Mouse (Mus musculus): Measurements from ENCODE around the gene Bdh1.
"Not testable (repeated sequence)": the region's sequence is repeated elsewhere in the genome, so short reads cannot be mapped to it uniquely, and the experiment has no call there.

The Bdh1 gene

DNA sequence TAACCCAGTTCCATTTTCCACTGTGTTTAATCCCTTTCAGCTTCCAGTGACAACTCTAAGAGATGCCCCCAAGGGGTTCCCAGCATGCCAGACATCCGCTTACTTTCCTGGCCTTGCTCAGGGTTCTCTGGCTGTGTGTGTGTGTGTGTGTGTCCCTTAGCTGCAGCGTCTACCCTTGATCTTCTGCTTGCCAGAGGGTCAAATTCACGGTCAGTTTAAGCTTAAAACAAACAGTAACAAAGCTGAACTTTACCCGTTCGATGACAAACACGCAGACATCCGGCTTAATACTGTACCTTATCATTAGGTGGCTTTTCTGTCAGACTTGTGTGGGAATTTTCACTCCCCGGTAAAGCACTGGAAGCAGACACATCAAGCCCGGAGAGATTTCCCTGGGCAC is at the start of gene Bdh1:
TSS of gene Bdh1 (plus strand) at position 281 of the 400 bp plus-strand sequence.
- DNase-seq = no peak

GRCm38 (mm10) chr16:31372316-31372715 is 49.8 kb upstream of the Bdh1 start:
- DNase-seq = not testable (repeated sequence)

GRCm38 (mm10) chr16:31375877-31376582 is 46.0 kb upstream of the Bdh1 start:
- not testable (repeated sequence) for DNase-seq

DNA sequence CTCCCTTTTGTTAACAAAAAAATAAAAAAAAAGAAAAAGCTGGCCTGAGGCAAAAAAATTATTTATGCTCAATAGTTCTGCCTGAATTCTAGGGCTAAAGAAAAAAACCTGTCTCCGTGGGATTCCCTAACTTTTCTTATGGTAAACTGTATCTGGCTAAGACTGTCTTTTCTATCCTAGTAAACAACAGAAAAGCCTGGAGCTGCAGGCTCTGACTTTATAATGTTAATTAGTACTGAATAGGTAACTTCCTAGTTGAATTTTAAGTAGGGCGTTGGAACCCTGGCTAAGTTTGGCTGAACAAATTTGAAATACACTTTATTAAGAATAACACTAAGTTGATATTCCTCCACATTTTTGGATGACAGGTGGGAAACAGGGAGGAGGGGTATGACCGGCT is 33.8 kb upstream of the Bdh1 start:
- DNase-seq = not testable (repeated sequence)

DNA sequence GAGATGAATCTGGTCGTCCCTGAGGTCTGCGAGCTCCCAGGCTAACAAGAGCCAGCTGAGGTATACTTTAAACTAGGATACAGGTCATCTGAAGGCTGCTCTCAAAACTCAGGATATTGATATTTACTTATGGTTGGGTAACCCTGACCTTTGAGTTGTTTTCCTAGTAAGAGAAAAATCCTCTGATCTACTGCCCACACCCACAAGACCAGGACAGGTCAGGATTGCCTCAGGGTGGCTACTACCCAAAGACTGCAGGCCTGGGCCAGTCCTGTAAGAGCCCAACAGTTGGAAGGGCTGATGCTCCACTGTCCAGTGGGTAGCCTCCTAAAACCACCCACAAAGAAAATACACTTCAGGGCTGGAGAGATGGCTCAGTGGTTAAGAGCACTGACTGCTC is 22.8 kb upstream of the Bdh1 start:
- no peak for DNase-seq

DNA sequence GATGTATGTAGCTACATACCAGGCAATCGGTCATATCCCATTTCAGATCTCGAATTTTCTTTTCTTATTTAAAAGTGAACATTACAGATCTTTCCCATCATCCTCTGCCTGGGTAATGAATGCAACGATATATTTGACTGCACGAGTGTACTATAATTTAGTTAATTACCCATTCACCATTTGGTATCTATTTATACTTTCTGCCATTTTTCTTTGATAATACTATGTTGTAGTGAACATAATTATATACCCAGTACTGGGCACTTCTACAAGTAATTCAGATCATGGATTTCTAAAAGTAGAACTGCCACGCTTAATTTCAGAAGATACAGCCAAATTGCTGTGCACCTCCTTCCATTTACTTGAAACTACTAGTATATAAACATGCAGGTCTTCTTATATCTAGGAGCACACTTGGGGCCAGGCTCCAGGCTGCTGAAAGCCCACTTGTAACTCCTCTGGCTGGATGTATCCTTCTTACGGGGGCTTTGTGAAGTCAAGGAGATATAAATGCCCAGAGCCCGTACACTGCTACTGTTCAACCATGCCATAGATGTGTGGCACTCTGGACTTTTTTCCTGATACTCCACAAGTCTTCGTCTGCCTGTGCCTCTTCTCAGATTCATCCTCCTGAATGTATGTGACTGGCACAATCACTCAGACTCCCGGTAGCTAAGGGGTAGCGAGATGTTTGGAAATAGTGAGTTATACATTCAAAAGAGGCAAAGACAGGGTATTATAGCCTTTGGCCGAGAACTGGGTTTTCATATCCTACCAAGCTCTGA is 21.0 kb upstream of the Bdh1 start:
- DNase-seq = no peak

- no peak for DNase-seq
Observed at GRCm38 (mm10) chr16:31402096-31402495, 20.0 kb upstream of the Bdh1 start.

GRCm38 (mm10) chr16:31403971-31404370 is 18.1 kb upstream of the Bdh1 start:
- DNase-seq = no peak

DNA sequence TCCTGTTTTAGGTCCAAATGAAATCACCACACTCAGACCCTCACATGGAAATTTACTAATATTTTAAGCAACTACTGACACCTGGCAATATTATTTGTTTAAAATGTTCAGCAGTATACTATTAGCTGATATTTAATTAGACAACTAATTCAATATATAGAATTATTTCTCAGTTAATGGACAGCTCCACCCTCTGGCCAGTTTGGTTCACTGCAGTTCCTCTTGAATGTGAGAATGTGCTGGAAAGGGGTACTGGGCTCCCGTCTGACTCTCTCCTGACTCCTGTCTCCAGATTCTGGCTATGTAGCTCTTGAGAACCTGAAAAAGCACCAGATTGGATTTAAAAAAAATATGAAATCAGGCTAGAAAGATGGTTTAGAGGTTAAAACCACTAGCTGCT is 17.0 kb upstream of the Bdh1 start:
- no peak for DNase-seq

- DNase-seq = no peak
Observed at GRCm38 (mm10) chr16:31407872-31408271, 14.2 kb upstream of the Bdh1 start.

- no peak for DNase-seq
Observed at GRCm38 (mm10) chr16:31410969-31411368, 11.1 kb upstream of the Bdh1 start.

DNA sequence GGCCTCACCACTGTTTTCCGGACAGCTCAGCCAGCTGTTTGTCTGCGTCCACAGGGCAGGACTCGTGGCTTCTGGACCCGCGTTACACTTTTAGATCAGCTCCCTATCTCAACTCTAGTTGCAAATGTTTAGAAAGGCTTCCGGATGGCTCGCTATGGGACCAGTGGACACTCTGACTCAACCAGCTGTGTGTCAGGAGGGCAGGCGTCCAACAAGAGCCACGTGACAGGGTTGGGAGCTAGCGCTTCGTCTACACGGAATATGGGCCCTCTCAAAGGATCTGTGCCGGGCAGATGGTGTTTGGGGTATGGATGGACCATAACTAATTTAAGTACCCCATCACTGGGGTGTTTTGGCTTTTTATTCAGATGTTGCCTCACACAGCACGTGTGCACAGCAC is 9.8 kb upstream of the Bdh1 start:
- no peak for DNase-seq

GRCm38 (mm10) chr16:31413777-31414176 is 8.3 kb upstream of the Bdh1 start:
- no peak for DNase-seq

DNA sequence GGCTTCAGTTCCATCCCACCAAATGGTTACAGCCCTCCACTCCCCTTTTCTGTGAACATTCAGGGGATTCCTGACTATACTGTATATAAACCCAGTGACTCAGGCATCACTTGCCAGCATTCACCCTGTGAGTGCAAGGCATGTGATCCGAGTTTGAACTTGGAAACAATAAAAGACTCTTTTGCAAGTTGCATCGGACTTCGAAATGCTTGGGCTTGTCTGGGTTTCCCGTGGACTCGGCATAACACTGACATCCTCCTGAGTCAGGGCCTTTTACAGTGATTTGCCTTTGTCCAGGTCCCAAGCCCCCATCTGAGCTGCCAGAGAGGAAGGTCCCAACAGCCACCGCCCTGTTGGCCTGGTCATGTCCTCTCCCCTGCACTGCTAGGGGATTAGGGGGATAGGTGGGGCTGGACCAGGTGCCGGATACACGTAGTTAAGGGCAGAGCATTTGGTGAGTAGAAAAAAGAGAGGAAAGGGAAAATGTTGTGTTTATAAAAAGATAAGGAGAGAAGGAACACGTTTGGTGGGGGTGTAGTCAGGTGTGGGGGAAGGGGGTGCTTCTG is 6.1 kb upstream of the Bdh1 start:
- DNase-seq = no peak

DNA sequence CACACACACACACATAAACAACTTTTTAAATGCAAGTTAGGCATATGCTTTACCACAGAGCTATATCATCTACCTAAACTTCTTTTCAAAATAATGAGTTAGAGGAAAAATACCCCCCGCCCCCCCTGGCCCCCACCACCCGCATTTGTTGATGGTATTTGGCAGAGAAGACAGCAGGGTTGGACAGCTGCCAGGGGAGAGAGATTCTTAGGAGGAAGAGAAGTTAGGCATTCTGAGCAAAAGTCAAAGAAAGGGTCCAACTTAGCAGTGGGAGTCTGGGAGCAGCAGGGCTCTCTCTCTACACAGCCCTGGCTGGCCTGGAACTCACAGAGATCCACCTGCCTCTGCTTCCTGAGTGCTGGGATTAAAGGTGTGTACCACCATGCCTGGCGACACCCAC is 3.4 kb upstream of the Bdh1 start:
- no peak for DNase-seq

DNA sequence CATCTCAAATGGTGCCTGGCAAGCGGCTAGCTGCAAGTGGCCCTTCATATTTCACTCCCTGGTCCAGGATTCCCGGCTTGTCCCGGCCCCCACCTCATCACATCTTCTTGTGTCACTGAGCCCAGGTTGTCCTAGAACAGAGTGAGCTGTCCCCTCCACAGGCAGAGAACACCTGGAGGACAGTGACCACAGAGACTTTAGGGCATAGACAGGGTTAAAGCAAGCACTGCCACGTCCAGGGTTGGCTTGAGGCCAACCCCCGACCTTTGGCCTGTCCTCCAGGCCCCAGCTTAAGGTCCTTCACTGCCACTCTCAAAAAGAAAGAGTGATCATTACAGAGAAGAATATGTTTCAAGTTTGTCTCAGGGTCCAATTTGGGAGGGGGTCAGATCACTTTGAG is 2.6 kb upstream of the Bdh1 start:
- DNase-seq = no peak

DNA sequence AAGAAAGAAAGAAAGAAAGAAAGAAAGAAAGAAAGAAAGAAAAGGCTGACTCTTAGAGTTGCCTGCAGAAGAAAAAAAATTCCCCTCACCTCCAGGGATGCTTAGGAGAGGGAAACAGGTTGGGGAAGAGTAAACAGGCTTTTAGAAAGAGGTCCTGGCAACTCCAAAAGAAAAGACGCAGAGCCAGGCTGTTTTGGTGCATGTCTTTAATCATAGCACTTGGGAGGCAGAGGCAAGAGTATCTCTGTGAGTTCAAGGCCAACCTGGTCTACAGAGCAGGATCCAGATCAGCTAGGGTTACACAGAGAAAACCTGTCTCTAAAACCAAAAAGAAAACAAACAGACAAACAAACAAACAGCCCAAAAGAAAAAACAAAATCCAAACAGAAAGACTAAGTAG is 642 bp downstream of the Bdh1 start:
- no peak for DNase-seq

DNA sequence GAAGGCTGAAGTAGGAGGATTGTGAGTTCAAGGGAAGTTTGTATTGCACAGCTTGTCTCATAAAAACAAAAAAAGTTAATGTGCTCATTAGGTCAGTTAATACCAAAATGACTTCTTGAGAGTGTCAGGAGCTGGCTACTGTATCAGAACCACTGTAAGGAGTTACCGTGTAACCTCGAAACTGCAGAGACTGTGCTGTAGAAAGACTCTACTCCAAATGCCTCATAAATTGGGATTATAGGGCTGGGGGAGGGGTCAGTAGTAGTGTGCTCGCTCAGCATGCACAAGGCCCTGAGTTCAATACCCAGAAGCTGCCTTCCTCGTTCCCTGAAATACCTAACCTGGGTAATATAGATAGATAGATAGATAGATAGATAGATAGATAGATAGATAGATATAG is 1.3 kb downstream of the Bdh1 start:
- DNase-seq = no peak

DNA sequence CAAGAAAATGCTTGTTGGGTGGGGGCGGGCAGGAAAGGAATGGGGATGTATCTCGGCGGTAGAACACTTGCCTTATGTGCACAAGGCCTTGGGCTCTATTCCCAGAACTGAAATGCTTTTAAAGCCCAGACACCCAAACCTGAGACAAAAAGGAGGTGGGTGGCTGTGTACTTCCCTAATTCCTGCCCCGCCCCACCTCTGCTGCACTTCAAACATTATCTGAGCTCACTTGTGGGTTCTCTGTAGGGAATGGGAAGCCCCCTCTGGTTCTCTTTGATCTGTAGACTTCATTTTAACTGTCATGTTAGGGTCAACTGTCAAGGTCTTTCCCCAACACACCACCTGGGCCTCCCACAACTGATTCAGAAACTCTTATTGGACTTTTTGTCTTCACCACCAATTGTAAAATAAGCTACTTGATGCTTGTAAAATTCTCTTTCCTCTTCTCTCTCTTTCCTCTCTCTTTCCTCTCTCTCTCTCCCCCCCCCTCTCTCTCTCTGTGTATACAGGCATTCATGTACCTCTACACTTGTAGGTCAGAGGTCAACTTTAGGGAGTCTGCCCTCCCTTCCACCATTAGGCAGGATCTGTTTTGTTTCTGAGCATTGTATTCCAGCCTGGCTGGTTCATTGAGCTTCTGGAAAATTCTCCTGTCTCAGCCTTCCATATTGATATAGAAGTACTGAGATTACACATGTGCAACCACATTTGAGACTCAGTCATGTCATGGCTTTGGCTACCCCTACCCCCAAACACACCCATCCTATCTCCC is 2.5 kb downstream of the Bdh1 start:
- DNase-seq = peak; percentile 18

DNA sequence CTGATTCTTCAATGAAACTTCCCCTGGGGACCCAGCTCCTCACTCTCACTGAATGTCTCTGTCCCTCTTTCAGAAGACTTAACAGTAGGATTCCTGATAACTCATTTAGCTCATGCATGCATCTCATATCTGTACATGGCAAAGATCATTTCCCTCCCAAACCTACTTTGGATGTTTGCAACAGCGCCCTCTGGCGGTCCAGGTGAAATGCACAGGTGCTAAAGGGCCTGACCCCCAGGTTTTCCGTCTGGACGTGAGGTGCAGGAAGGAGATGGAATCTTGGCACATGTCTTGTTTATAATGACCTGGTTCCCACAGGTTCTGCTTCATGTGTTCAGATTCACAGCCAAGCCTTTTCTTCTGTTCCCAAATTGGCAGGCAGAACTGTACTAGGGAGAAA is 3.4 kb downstream of the Bdh1 start:
- DNase-seq = peak; percentile 81

- DNase-seq = peak; percentile 26
Observed at GRCm38 (mm10) chr16:31426496-31427126, 4.5 kb downstream of the Bdh1 start.

DNA sequence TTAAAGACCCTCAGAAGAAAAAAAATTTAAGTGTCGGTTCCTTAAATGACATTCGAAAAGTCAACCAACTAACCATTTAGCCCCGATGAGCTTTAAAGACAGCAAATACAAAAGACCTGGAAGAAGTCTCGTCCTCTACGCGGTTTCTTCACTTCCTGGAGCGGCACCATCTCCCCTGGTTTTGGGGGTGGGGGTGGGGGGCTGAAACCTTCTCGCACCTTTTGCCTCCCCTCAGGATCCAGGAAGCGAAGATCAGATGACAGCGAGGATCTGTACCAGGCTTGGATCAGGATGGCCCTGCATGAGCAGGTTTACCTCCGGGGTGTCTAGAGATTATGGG is 6.2 kb downstream of the Bdh1 start:
- DNase-seq = no peak
